Mouse (Mus musculus): ENCODE data around the gene Pmel.

Pmel gene

DNA sequence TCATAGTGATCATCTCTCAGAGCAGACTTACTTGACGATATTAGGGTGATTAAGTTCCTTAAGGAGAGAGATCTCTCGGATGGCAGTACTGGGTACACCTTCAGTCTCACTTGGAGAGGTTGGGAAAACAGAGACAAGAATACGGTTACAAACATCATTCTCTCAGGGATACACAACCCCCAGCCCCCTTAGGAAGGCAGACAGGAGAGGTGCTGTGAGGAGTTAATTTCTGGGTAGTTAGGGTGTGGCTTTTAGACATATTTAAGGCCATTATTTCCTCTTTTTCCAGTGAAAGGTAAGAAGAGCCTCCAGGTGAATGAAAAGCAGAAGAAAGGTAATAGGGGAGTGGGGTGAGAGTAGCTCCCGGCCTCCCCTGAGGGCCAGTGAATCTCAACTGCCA is at the start of gene Pmel:
Pmel (plus strand) TSS at position 301 of the 400 bp plus-strand sequence.
- no peak for DNase-seq (ENCODE audit: inconsistent age in 2 of 2, low spot score in 1 of 2)

DNA sequence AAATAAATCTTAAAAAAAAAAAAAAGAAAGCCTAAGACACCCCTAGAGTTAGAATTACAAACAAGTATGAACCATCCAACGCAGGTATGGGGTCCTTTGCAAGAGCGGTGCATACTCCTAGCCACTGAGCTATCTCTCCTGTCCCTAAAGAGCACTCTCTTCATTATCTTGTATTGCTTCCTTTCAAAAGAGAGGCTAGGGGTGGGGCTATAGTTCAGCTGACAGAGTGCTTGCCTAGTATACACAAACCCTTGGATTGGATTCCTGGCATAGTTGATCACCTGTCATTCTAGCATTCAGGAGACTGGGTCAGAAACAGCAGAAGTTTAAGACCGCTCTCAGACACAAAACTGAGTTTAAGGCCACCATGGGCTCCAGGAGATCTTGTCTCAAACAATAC is 48.7 kb upstream of the Pmel start:
- DNase-seq (ENCODE audit: inconsistent age in 2 of 2, low spot score in 1 of 2) = no peak

DNA sequence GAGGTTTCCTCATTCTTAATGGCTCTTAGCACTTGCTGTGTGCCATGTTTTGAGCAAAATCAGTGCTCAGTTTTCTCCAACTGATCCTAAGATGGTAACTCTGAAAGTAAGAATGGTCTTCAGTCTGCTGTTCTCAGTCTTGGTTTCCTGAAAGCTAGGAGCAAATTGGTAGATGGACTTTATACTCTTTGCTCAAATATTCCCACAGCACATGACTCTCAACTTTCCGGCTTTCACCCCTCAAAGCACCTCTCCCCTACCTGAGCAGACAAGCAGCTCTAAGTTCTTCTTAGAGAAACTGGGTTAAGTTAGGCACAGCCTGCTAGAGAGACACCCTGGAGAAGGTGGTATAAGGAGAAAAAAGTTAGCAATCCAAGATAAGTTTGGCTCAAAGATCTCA is 47.3 kb upstream of the Pmel start:
- DNase-seq (ENCODE audit: inconsistent age in 2 of 2, low spot score in 1 of 2) = no peak

DNA sequence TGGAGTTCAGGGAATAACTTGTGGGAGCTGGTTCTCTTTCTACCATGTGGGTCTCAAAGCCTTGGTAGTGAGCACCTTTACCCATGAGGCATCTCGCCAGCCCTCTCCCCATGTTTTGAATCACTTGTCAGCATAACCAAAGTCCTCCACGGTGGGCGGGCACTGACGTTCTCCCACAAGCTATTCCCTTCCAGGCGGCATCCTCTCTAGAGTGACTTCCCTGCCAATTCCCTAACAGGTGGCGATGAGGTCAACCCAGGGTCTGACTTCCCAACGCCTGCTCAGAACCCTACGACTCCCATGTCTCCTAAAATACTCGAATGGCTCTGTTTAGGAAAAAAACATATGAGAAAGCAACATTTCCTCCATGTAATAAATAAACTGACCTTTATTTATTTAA is 46.2 kb upstream of the Pmel start:
- no peak for DNase-seq (ENCODE audit: inconsistent age in 2 of 2, low spot score in 1 of 2)

DNA sequence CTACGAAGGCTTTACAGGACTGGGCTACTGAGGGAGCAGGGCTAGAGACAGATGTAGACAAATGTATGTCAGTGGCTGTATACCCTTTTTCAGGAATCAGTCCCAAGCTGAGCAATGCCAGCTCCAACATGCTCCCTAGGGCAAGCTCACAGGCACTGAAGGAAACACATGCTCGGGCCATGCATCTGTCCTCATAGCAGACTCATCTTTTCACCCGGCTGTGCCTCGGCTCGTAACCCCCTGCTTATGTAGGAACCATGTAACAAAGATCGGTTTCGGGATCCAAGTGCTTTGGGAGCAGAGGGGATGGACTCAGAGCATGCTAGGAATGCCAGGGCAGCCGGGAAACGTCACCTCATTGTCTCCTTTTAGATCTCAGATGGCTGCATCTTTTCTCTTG is 44.5 kb upstream of the Pmel start:
- DNase-seq (ENCODE audit: inconsistent age in 2 of 2, low spot score in 1 of 2) = no peak

DNA sequence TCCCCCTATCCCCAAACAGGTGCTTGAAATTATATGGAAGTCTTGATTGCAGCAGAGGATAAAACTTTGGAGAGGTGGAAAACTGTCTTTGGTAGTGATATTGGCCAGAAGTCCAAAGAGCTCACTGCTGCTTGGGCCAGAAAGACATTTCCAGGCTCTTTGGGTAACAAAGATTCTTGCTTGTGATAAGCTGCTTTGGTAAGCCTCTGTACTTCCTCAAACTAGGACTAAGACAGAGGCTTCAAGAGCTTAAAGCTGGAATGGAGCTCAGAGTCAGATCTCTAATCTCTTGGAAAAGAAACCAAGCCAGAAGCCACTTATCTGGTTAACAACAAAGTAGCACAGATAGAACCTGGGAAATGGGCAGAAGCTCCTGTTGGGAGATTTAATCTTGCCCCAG is 41.5 kb upstream of the Pmel start:
- DNase-seq (ENCODE audit: inconsistent age in 2 of 2, low spot score in 1 of 2) = no peak

DNA sequence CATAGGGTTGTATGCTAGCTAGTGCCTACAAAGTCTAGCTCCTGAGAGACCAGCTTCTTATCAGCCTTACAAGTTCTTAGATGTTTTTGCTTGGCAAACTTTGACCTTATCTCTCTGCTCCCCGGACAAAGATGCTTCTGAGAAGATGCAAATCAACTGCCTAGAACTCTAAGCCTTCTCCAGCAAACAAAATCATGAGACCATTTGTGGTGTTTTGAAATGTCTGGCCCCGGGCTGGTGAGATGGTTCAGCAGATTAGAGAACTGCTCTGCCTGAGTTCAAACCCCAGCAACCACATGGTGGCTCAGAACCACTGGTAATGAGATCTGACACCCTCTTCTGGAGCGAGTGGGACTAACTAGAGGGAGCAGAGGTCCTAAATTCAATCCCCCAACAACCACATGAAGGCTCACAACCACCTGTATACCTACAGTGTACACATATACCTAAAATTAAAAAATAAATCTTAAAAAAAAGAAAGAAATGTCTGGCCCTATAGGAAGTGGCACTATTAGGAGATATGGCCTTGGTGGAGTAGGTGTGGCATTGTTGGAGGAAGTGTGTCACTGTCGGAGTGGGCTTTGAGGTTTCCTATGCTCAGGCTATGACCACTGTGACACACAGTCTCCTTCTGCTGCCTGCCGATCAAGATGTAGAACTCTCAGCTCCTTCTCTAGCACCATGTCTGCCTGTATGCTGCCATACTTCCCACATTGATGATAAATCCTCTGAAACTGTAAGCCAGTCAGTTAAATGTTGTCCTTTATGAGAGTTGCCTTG is 40.4 kb upstream of the Pmel start:
- no peak for DNase-seq (ENCODE audit: inconsistent age in 2 of 2, low spot score in 1 of 2)

DNA sequence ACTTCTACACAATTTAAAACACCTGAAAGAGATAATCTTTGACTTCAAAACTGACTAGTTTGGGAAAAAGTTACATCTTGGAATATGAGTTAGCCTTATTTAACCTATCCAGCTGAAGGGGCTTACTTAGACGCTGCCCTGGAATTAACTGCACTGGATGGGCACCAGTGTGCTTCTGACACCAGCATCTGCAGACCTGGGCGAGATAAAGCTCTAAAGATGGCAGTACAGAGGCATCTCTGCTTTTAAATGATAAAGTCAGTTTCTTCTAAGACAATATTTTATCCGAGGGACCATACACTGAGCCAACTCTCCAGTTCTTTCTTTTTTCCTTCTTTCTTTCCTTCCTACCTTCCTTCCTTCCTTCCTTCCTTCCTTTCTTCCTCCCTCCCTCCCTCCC is 39.2 kb upstream of the Pmel start:
- no peak for DNase-seq (ENCODE audit: inconsistent age in 2 of 2, low spot score in 1 of 2)

DNA sequence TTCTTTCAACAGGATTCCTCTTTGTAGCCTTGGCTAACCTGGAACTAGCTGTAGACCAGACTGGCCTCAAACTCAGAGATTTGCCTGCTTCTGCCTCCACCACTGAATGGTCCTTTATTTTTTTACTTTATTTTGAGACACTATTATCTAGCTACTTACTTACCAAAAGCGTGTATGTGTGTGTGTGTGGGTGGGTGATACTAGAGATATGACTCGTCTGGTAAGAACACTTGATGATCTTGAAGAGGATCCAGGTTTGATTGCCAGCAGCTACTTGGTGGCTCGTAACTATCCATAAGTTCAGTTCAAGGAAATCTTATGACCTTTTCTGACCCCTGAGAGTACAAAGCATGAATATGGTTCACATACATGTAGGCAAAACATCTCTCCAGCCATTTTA is 38.7 kb upstream of the Pmel start:
- no peak for DNase-seq (ENCODE audit: inconsistent age in 2 of 2, low spot score in 1 of 2)

DNA sequence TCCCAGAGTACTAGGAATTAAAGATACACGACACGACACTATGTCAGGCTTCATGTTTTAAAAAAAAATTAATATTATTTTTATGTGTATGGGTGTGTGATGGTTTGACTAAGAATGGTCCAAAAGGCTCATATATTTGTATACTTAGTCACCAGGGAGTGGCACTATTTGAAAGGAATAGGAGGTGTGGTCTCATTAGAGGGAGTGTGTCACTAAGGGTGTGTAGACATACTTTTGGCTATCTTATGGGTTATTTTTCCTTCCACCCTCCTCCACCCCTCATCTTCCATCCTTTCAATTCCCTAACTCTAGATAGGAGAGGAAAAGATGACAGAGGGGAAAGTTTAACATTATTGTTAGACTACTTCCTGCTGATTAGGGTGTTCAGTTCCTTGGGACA is 38.2 kb upstream of the Pmel start:
- DNase-seq (ENCODE audit: inconsistent age in 2 of 2, low spot score in 1 of 2) = no peak

DNA sequence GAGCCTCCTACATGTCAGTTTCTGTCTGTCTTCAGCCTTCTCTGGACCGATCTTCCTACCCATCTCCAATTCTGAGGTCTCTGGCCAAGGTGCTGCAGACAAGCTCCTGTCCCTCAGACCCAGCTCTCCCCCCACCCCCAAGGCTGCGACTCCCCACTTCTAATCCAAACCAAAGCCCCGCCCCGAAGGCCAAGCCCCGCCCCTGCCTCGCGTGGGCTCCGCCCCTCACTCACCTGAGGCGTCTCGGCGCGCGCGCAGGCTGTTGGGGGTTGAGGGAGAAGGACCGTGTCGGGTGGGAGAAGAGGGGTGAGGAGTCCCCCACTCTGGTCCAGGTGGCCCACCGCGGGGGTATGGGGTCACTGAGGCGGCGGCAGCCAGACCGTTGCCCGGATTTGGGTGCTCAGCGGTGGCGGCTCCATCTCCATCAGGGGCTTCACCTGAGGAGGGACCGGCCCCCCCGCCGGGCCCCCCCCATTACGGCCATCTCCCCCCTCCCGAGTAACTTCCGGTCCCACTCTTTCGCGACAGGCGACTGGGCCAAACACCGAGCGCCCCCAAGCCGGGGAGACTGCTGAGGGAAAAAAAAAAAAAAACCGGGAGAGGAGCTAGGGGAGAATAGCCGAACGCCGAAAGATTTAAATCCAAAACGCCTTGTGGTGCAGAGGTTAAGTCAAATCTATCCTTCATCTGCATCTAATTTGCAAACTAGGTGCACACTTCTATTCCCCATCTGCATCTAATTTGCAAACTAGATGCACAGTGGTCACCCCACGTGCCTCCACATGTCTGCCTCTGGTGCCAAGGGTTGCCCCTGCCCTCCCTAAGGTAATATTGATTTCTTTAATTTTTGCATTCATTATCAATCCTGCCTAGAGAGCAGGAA is 35.0 kb upstream of the Pmel start:
- peak; percentile 67 to 82 for DNase-seq (ENCODE audit: inconsistent age in 2 of 2, low spot score in 1 of 2)

DNA sequence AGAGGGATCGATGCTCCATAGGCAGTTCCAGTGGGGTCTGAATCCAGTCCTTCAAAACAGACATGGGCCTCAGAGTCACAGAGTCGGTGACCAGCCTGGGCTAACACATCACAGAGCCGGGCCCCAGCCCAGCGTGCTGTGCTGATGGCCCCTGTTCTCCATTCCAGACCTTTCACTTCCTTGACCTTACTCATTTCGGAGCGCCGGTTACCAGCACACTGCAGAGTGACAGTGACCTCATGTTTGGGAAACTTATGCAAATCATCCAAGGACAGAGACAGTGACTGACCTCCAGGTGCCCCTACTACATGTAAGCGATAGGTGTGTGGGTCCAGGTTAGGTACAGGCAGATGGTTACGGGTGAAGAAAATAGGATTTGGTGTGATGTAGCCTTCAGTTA is 32.8 kb upstream of the Pmel start:
- DNase-seq (ENCODE audit: inconsistent age in 2 of 2, low spot score in 1 of 2) = no peak

DNA sequence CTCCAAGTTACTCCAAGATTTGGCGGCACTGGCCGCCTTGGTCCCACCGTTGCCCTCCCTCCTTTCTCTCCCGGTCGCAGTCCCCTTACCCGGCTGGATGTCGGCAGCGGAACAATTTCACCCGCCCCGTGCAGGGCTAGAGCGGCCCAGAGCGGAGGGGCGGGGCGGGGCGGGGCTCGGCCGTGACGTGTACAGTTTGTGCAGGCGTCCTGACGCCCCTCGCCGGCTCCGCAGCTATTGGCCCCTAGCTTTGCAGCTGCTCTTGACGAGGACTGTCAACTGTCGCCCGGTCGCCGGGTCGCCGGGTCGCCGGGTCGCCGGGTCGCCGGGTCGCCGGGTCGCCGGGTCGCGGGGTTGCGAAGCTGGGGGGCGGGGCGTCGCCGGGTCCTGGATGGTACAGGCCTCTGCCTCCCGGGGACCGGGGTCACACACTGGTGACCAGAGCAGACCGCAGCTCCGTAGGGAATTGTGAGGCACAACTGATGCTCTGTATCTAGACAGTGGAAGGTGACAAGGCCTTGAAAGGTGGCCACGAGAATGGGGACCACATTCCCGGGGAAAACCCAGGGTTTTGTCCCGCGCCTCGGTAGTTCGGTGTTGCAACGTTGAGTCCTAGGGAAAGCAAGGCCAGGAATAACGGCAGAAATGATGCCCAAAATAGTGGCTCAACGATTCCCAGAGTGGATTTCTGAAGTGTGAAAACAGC is 30.1 kb upstream of the Pmel start, which contains the start of gene Suox:
Suox (minus strand) TSS at position 311 of the 706 bp plus-strand sequence.
- DNase-seq (ENCODE audit: inconsistent age in 2 of 2, low spot score in 1 of 2) = peak; percentile 87 to 96

DNA sequence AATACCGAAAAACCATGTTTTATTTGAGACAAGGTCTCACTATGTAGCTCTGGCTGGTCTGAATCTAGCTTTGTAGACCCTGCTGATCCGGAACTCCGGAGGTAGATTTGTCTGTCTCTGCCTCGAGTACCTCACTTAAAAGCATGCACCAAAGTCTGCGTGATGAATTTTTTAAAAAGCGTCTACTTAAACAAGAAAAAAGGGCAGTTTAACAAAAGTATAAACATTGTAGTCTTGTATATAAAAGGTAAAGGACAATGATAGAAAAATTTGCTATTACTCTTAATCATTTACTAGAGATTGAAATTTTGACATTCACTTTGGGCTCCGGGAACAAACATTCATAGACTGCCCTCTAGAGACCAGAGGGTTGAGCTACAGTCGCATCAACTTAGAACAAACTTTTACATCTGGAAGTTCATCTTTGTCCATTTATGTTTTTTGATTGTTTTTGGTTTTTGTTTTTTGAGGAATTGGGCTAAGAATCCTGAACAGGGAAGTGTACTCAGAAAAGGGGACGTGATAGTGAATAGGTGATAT is 29.5 kb upstream of the Pmel start:
- peak in 1 of 2 experiments; percentile 75 for DNase-seq (ENCODE audit: inconsistent age in 2 of 2, low spot score in 1 of 2)

DNA sequence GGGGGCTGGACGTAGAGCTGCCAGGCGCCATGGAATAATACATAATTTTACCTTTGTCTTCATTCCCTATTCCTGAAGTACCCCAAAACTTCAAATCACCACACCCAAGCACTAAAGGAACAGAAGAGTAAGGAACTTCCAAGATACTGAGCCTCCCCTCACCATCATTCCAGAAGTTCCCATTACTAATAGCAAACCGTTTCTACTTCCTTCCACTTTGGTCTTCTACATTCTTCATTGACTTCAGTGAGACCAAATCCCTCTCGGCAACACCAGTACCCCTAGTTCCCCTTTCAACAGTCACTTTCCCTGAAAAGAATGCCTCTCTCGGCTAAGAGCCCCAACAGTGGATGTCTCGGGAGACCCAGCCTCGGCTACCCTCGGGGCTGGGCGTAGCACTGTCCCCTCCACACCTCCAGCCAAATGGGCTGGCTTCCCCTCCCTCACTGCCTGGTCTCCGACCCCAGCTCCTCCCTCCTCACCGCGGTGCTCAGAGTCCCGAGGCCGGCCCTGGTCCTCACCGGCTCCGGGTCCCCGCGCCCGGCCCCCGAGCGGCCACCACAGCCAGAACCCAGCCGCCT is 8.5 kb upstream of the Pmel start:
- peak in 1 of 2 experiments; percentile 25 for DNase-seq (ENCODE audit: inconsistent age in 2 of 2, low spot score in 1 of 2)

DNA sequence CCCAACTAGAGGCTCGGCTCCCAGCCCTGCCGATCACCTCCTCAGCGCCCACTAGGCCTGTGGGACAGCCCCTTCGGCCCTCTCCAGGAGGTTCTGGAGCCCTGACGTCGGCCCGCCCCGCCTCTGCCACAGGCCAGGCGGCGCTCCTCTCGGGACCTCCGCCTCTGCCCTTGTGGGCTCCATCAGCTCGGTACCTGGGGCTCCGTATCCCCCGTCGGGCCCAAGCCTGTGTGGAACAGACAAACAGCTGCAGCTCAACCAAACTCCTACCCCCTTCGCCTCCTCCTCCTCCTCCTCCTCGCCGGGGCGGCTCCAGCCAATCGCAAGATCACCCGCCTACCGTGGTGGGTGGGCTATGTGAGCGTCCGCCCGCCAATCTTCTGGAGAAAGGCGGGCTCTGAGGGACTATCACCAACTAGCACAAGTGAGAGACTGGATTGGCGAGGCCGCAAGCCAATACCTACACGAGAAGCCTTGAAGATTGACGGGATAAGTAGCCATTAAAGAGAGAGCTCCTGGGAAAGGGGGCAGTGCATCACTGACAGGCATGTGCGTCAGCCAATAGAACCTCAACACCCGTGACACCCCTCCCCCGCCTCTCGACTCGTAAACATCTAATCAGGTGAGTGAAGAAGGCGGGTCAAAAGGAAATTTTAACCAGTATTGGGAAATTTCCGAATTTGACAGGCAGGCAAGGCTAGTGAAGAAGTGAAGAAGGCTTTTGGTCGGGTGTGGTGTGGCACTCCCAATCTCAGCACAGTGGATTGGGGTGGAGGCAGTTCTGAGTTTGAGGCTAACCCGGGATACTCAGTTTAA is 7.8 kb upstream of the Pmel start, which contains the start of gene Rab5b:
Rab5b (minus strand) TSS at position 273 of the 816 bp plus-strand sequence.
- peak; percentile 99 to 100 for DNase-seq (ENCODE audit: inconsistent age in 2 of 2, low spot score in 1 of 2)

DNA sequence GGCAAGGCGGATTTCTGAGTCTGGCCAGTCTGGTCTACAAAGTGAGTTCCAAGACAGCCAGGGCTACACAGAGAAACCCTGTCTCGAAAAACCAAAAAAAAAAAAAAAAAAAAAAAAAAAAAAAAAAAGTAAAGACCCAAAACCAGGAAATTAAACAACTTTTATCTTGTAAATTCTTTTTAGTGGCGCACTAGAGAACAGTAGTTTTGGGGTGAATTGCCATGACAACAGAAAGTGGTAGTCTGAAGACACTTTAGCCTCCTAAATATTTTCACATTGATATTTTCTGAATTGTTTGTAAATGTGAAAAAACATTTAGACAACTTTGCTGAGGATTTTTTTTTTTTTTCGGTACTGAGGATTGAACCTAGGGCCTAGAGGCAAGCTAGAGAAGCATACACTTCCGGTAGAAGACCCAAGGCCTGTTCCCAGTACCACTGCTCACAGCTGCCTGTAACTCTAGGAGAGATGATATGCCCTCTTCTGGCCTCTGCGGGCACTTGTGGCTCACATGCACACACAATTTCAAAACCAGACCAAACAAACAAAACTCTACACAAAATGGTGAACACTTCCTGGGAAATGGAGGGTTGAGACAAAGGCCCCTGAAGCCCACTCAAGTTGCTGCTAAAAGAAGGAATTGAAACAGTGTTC is 6.8 kb upstream of the Pmel start:
- DNase-seq (ENCODE audit: inconsistent age in 2 of 2, low spot score in 1 of 2) = no peak

DNA sequence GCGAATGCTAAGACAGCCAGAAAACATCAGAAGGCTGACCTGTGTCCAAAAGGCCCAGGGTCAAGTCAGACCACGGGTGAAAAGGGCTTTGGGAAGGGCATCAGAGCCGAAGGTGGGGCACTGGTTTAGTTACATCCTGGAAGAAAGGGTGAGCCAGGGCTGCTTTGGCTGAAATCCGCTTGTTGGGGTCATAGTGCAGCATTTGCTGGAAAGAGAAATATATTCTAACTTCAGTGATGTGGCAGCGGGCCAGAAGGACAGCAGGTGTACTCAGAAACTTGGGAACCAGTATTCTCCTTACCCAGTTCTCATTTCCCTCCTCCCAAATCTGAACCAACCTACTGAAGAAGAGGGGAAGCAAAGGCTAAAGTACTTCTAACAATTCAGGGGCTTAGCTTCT is 5.0 kb upstream of the Pmel start:
- DNase-seq (ENCODE audit: inconsistent age in 2 of 2, low spot score in 1 of 2) = no peak

DNA sequence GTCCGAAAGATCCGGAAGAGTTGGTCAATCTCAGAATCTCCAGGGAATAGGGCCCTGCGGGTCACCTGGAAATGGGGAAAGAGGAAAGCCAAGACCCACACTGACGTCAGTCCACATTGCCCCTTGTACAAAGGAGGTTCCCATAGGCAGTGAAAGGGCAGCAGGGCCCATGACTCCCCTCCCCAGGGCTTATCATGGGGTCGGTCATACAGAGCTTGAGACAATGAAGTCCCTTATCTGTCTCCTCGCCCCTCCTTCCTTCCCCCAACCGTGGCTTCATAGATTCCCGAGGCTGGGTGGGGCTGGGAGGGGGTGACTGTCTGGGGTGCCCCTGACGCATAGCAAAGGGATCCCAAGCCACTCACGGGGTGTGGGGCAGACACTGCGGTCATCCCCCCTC is 4.4 kb upstream of the Pmel start:
- no peak for DNase-seq (ENCODE audit: inconsistent age in 2 of 2, low spot score in 1 of 2)
